Comparison of ENCODE assay signal across 34 mouse cellular contexts in genomic region chr16:31521786-31522185, GRCm38 (mm10).
"Had no signal": no experiment of that assay in that cellular context is flagged by ENCODE, and none has a peak within 500 bp of the region (broad histone marks: within the 10 kb centered on the region; RNA-seq: fewer than 3 reads in every experiment).

No protein-coding gene starts in this region.

- H3K9me3 ChIP-seq: heart, embryonic 10.5 days; heart, embryonic 12.5 days; heart, embryonic 15.5 days; hindbrain, embryonic 12.5 days; hindbrain, embryonic 13.5 days; hindbrain, embryonic 15.5 days; intestine, embryonic 15.5 days; kidney, embryonic 15.5 days had no signal

- H3K36me3 ChIP-seq: heart, embryonic 10.5 days; heart, embryonic 12.5 days; heart, embryonic 13.5 days; heart, embryonic 15.5 days; hindbrain, embryonic 10.5 days; hindbrain, embryonic 12.5 days; hindbrain, embryonic 13.5 days; hindbrain, embryonic 15.5 days; intestine, embryonic 15.5 days; kidney, embryonic 15.5 days had no signal

- ATAC-seq: hindbrain, embryonic 16.5 days; hindbrain, postnatal 0 days; inflammation-experienced regulatory T-cells, adult 6 months; intestine, embryonic 15.5 days; intestine, postnatal 0 days had no signal

- H3K27me3 ChIP-seq: heart, embryonic 12.5 days; heart, embryonic 15.5 days; hindbrain, embryonic 12.5 days; hindbrain, embryonic 13.5 days; hindbrain, embryonic 15.5 days; intestine, embryonic 15.5 days; kidney, embryonic 15.5 days had no signal

- H3K4me2 ChIP-seq: heart, embryonic 11.5 days; heart, embryonic 12.5 days; heart, embryonic 13.5 days; heart, embryonic 15.5 days; hindbrain, embryonic 12.5 days; hindbrain, embryonic 13.5 days; hindbrain, embryonic 14.5 days; hindbrain, embryonic 15.5 days; intestine, embryonic 15.5 days; kidney, embryonic 15.5 days had no signal

- H3K4me3 ChIP-seq: heart, embryonic 10.5 days; heart, embryonic 12.5 days; heart, embryonic 13.5 days; heart, embryonic 15.5 days; hindbrain, embryonic 10.5 days; hindbrain, embryonic 12.5 days; hindbrain, embryonic 13.5 days; hindbrain, embryonic 15.5 days; intestine, embryonic 15.5 days; kidney, embryonic 15.5 days; layer of hippocampus, adult 2 months had no signal

- H3K4me1 ChIP-seq: heart, embryonic 10.5 days; heart, embryonic 12.5 days; heart, embryonic 15.5 days; kidney, embryonic 15.5 days had no signal

- H3K9ac ChIP-seq: heart, embryonic 12.5 days; heart, embryonic 13.5 days; heart, embryonic 15.5 days; hindbrain, embryonic 12.5 days; hindbrain, embryonic 13.5 days; hindbrain, embryonic 14.5 days; hindbrain, embryonic 15.5 days; intestine, embryonic 15.5 days; kidney, embryonic 15.5 days had no signal

- H3K27ac ChIP-seq: heart, embryonic 10.5 days; heart, embryonic 13.5 days; heart, embryonic 15.5 days; hindbrain, embryonic 10.5 days; hindbrain, embryonic 12.5 days; hindbrain, embryonic 13.5 days; hindbrain, embryonic 14.5 days; hindbrain, embryonic 15.5 days; hindbrain, postnatal 0 days; intestine, embryonic 15.5 days; kidney, embryonic 15.5 days; kidney, postnatal 0 days; layer of hippocampus, adult 2 months had no signal

- DNase-seq: heart, postnatal 10 days; heart, postnatal 14 days; heart, postnatal 36 days; heart, postnatal 4 days; kidney, adult 11 months; kidney, adult 18-20 months; kidney, adult 2 months; kidney, adult 8-10 months; kidney, adult 9 months; kidney, postnatal 10 days; kidney, postnatal 14 days; kidney, postnatal 25 days; kidney, postnatal 36 days; kidney, postnatal 4 days; layer of hippocampus, adult 9-11 months; layer of hippocampus, postnatal 36 days had no signal
